Mouse (Mus musculus) embryonic facial prominence, embryonic 12.5 days (tissue): ENCODE measurements around the gene Nfyc. TPM values are rescaled to one million over a fixed set of nuclear protein-coding genes. Genes with fewer than 3 reads are reported as not detected.

Experiments
- ATAC-seq: fragments of 200-750 bp; cut with Nextera tagmentation; 2 replicates; pipeline ENCODE4 v1.8.0; 2017; ENCODE audit not compliant: insufficient number of reproducible peaks, insufficient read depth, low FRiP score, low TSS enrichment
- H3K27ac ChIP-seq: fragments of 300-500 bp; sonication (generic); 2 replicates; pipeline ENCODE4 v1.5.1; 2016; ENCODE audit warnings: mild to moderate bottlenecking
- H3K27me3 ChIP-seq: fragments of 300-500 bp; sonication (generic); 2 replicates; pipeline ENCODE4 v1.6.1; 2016; ENCODE audit warnings: mild to moderate bottlenecking, moderate library complexity
- H3K36me3 ChIP-seq: fragments of 300-500 bp; sonication (generic); 2 replicates; pipeline ENCODE4 v1.6.1; 2016; ENCODE audit warnings: mild to moderate bottlenecking
- H3K4me1 ChIP-seq: fragments of 300-500 bp; sonication (generic); 2 replicates; pipeline ENCODE4 v1.6.1; 2016
- H3K4me2 ChIP-seq: fragments of 300-500 bp; sonication (generic); replicated peaks from 2 replicates; pipeline ENCODE4 v1.6.1; 2016; ENCODE audit warnings: mild to moderate bottlenecking, moderate library complexity
- H3K4me3 ChIP-seq: fragments of 300-500 bp; sonication (generic); 2 replicates; pipeline ENCODE4 v1.5.1; 2016; ENCODE audit warnings: mild to moderate bottlenecking
- H3K9ac ChIP-seq: fragments of 300-500 bp; sonication (generic); 2 replicates; pipeline ENCODE4 v1.6.1; 2016; ENCODE audit warnings: mild to moderate bottlenecking, moderate library complexity
- H3K9me3 ChIP-seq: fragments of 300-500 bp; sonication (generic); 2 replicates; pipeline ENCODE4 v1.6.1; 2016; ENCODE audit warnings: mild to moderate bottlenecking, moderate library complexity
- WGBS: fragments of 180-500 bp; shearing (Covaris S2); methylation state at CpG from one replicate; pipeline ENCODE4 v1.1.7; 2016; 5-methylcytosine and 5-hydroxymethylcytosine counted together
- polyA plus RNA-seq: library from polyadenylated mRNA; unstranded; fragments of >200 nt; fragmentation: Nextera tagmentation; extraction: Ambion mirVana; gene quantifications from 2 replicates; pipeline ENCODE4 v1.2.1, GENCODE M21; 2016

Nfyc gene
- polyA plus RNA-seq, 1 experiment from 2014 or later: 117 TPM

- 71% methylated on average over 11 of the region's 11 CpGs for WGBS
- no peak for ATAC-seq
Measured at GRCm38 (mm10) chr4:120727842-120728241, 103.5 kb downstream of the Nfyc start.

GRCm38 (mm10) chr4:120726174-120726573 is 105.2 kb downstream of the Nfyc start:
- ATAC-seq: no peak
- no peaks in the 10 kb centered on the region for H3K27me3 ChIP-seq
- H3K4me2 ChIP-seq: no peak overlapping the region
- no peak overlapping the region for H3K27ac ChIP-seq
- no peaks in the 10 kb centered on the region for H3K9me3 ChIP-seq
- H3K9ac ChIP-seq: no peak overlapping the region
- WGBS: 38% methylated on average over 4 of the region's 4 CpGs
- no peaks in the 10 kb centered on the region for H3K36me3 ChIP-seq
- H3K4me3 ChIP-seq: no peak overlapping the region
- H3K4me1 ChIP-seq: peaks cover 7% of the 10 kb centered on the region; the same call in 1 of the 2 replicates

More at GRCm38 (mm10) chr4:120727842-120728241, 103.5 kb downstream of the Nfyc start:
- H3K4me3 ChIP-seq: no peak overlapping the region
- H3K27me3 ChIP-seq: peaks cover 11% of the 10 kb centered on the region
- H3K4me2 ChIP-seq: no peak overlapping the region
- H3K9ac ChIP-seq: no peak overlapping the region
- H3K4me1 ChIP-seq: peaks cover 13% of the 10 kb centered on the region; the same call in 1 of the 2 replicates
- no peak overlapping the region for H3K27ac ChIP-seq
- H3K9me3 ChIP-seq: no peaks in the 10 kb centered on the region
- H3K36me3 ChIP-seq: no peaks in the 10 kb centered on the region

- Histone ChIP-seq H3K27ac (no peak overlapping the region), H3K9me3 (no peaks in the 10 kb centered on the region), H3K4me2 (no peak overlapping the region), H3K27me3 (no peaks in the 10 kb centered on the region), H3K4me3 (no peak overlapping the region), H3K9ac (no peak overlapping the region), H3K36me3 (no peaks in the 10 kb centered on the region), H3K4me1 (0 out of 2 replicates have a peak, but pooled peaks cover 4% of the 10 kb centered on the region)
- WGBS: 15% methylated on average over 5 of the region's 5 CpGs
- ATAC-seq: no peak
Measured at GRCm38 (mm10) chr4:120725516-120726090, 105.8 kb downstream of the Nfyc start.

- no peaks in the 10 kb centered on the region for H3K36me3 ChIP-seq
- ATAC-seq: no peak
- no peak overlapping the region for H3K27ac ChIP-seq
- H3K4me1 ChIP-seq: 0 out of 2 replicates have a peak, but pooled peaks cover 5% of the 10 kb centered on the region
- H3K9me3 ChIP-seq: no peaks in the 10 kb centered on the region
- H3K4me2 ChIP-seq: no peak overlapping the region
- H3K27me3 ChIP-seq: 0 out of 2 replicates have a peak, but pooled peaks cover 4% of the 10 kb centered on the region
- H3K9ac ChIP-seq: no peak overlapping the region
- WGBS: 50% methylated on average over 2 of the region's 2 CpGs
- H3K4me3 ChIP-seq: no peak overlapping the region
Measured at GRCm38 (mm10) chr4:120721574-120721973, 109.8 kb downstream of the Nfyc start.

GRCm38 (mm10) chr4:120719152-120719551 is 112.2 kb downstream of the Nfyc start:
- no peaks in the 10 kb centered on the region for H3K9me3 ChIP-seq
- no peak overlapping the region for H3K9ac ChIP-seq
- WGBS: 10% methylated on average over 5 of the region's 5 CpGs
- no peak overlapping the region for H3K27ac ChIP-seq
- ATAC-seq: no peak
- 0 out of 2 replicates have a peak, but pooled peaks cover 4% of the 10 kb centered on the region for H3K27me3 ChIP-seq
- no peak overlapping the region for H3K4me2 ChIP-seq
- H3K36me3 ChIP-seq: no peaks in the 10 kb centered on the region
- H3K4me1 ChIP-seq: peaks cover 8% of the 10 kb centered on the region; the same call in 1 of the 2 replicates
- no peak overlapping the region for H3K4me3 ChIP-seq

- no peak overlapping the region for H3K4me2 ChIP-seq
- no peak overlapping the region for H3K9ac ChIP-seq
- H3K4me3 ChIP-seq: no peak overlapping the region
- H3K27me3 ChIP-seq: 0 out of 2 replicates have a peak, but pooled peaks cover 4% of the 10 kb centered on the region
- no peaks in the 10 kb centered on the region for H3K9me3 ChIP-seq
- ATAC-seq: no peak
- 70% methylated on average over 8 of the region's 8 CpGs for WGBS
- H3K36me3 ChIP-seq: no peaks in the 10 kb centered on the region
- peaks cover 8% of the 10 kb centered on the region; the same call in 1 of the 2 replicates for H3K4me1 ChIP-seq
- no peak overlapping the region for H3K27ac ChIP-seq
Measured at GRCm38 (mm10) chr4:120717591-120717990, 113.8 kb downstream of the Nfyc start.

- 0 out of 2 replicates have a peak, but pooled peaks cover 4% of the 10 kb centered on the region for H3K27me3 ChIP-seq
- peaks cover 8% of the 10 kb centered on the region; the same call in 1 of the 2 replicates for H3K4me1 ChIP-seq
- no peak for ATAC-seq
- WGBS: 19% methylated on average over 12 of the region's 12 CpGs
- peak overlapping the region; percentile 35; the same call in 1 of the 2 replicates for H3K9ac ChIP-seq
- no peaks in the 10 kb centered on the region for H3K9me3 ChIP-seq
- H3K4me2 ChIP-seq: peak overlapping the region; percentile 70
- H3K36me3 ChIP-seq: no peaks in the 10 kb centered on the region
- H3K4me3 ChIP-seq: peak overlapping the region; percentile 39
- H3K27ac ChIP-seq: no peak overlapping the region
Measured at GRCm38 (mm10) chr4:120716765-120717164, 114.6 kb downstream of the Nfyc start.

- H3K36me3 ChIP-seq: no peaks in the 10 kb centered on the region
- peak overlapping the region; percentile 39 for H3K4me3 ChIP-seq
- WGBS: under 1% methylated on average over 12 of the region's 12 CpGs
- peaks cover 8% of the 10 kb centered on the region; the same call in 1 of the 2 replicates for H3K4me1 ChIP-seq
- peak; percentile 78 for ATAC-seq
- peak overlapping the region; percentile 70 for H3K4me2 ChIP-seq
- no peak overlapping the region for H3K27ac ChIP-seq
- H3K9me3 ChIP-seq: no peaks in the 10 kb centered on the region
- 0 out of 2 replicates have a peak, but pooled peaks cover 5% of the 10 kb centered on the region for H3K27me3 ChIP-seq
- peak overlapping the region; percentile 35; the same call in 1 of the 2 replicates for H3K9ac ChIP-seq
Measured at GRCm38 (mm10) chr4:120716141-120716571, 115.2 kb downstream of the Nfyc start.

GRCm38 (mm10) chr4:120713856-120714497 is 117.4 kb downstream of the Nfyc start:
- Histone ChIP-seq H3K27ac (no peak overlapping the region), H3K27me3 (0 out of 2 replicates have a peak, but pooled peaks cover 7% of the 10 kb centered on the region), H3K4me2 (no peak overlapping the region), H3K36me3 (no peaks in the 10 kb centered on the region), H3K4me3 (no peak overlapping the region), H3K9ac (no peak overlapping the region), H3K4me1 (peaks cover 8% of the 10 kb centered on the region; the same call in 1 of the 2 replicates), H3K9me3 (no peaks in the 10 kb centered on the region)
- no peak for ATAC-seq
- WGBS: 92% methylated on average over 6 of the region's 6 CpGs

GRCm38 (mm10) chr4:120713021-120713420 is 118.4 kb downstream of the Nfyc start:
- 91% methylated on average over 6 of the region's 6 CpGs for WGBS
- no peaks in the 10 kb centered on the region for H3K9me3 ChIP-seq

GRCm38 (mm10) chr4:120712236-120712635 is 119.1 kb downstream of the Nfyc start:
- ATAC-seq: no peak
- Histone ChIP-seq H3K36me3 (no peaks in the 10 kb centered on the region), H3K4me2 (no peak overlapping the region), H3K27ac (no peak overlapping the region), H3K4me3 (no peak overlapping the region), H3K4me1 (peaks cover 8% of the 10 kb centered on the region; the same call in 1 of the 2 replicates), H3K27me3 (0 out of 2 replicates have a peak, but pooled peaks cover 5% of the 10 kb centered on the region), H3K9me3 (no peaks in the 10 kb centered on the region), H3K9ac (no peak overlapping the region; the same call in 1 of the 2 replicates)
- WGBS: 75% methylated on average over 12 of the region's 12 CpGs

More at GRCm38 (mm10) chr4:120713021-120713420, 118.4 kb downstream of the Nfyc start:
- Histone ChIP-seq H3K27ac (no peak overlapping the region), H3K27me3 (0 out of 2 replicates have a peak, but pooled peaks cover 7% of the 10 kb centered on the region), H3K4me2 (no peak overlapping the region), H3K4me1 (peaks cover 8% of the 10 kb centered on the region; the same call in 1 of the 2 replicates), H3K9ac (no peak overlapping the region), H3K4me3 (no peak overlapping the region), H3K36me3 (no peaks in the 10 kb centered on the region)
- no peak for ATAC-seq
